8 mouse cellular contexts compared by ENCODE assay signal in the genomic region with DNA sequence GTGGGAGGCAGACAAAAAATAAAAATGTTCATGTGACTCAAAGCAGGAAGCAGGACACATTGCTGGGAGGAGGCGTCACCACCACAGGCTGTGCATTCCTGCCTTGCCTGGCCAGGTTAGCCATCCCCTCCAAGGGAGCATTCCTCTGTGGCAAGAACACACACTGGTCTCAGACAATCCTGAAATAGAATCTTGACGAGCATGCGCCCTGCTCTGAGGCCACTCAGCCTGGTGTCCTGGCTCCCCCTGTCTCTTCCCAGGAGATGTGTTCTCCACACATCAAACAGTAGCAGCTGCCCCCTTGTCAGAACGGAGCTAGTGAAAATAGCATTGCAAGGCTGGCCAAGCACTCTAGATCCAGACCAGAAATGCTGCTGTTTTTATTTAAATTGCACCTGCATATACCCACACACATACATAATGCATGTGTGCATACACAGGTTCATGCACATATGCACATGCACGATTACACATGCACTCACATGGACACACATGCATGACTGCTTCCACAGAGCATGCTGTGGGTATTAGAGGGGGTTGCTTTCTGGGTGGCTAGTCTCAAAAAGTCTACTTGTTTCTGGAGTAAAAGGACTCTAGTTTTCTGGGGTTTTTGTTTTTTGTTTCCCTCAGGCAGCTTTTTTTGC.
DNase-seq lines count a peak whose midpoint lies in the region; ATAC-seq lines count a peak whose summit lies in the region.

No protein-coding gene starts in this region.

- H3K36me3 ChIP-seq in intestine, embryonic 16.5 days (ENCODE audit: control insufficient read depth, insufficient read depth, low read length) = no peaks in the 10 kb centered on the region
- H3K36me3 ChIP-seq in megakaryocyte, embryonic 14.5 days (replicated peaks; ENCODE audit: low read length) = peaks cover 25% of the 10 kb centered on the region

- peak overlapping the region; percentile 56 for H3K9ac ChIP-seq in intestine, embryonic 16.5 days (ENCODE audit: low read depth, low read length)

- peaks cover 26% of the 10 kb centered on the region for H3K4me1 ChIP-seq in intestine, embryonic 16.5 days (ENCODE audit: control insufficient read depth, insufficient read depth, low read length)
- H3K4me1 ChIP-seq in megakaryocyte, embryonic 14.5 days = peaks cover 93% of the 10 kb centered on the region

- DNase-seq in layer of hippocampus, adult 11-12 months (ENCODE audit: low spot score) = peak; percentile 79
- no peak for DNase-seq in layer of hippocampus, adult 9-10 months (ENCODE audit: low spot score)
- DNase-seq in embryo, embryonic 11.5 days (ENCODE audit: low read depth, low spot score) = peak; percentile 62
- DNase-seq in left cerebral cortex, postnatal 25 days (ENCODE audit: low spot score in 2 of 2) = peak; percentile 78 to 90
- peak; percentile 88 for DNase-seq in skeletal muscle tissue, adult 2 months (ENCODE audit: low read depth, low spot score)

- peak; percentile 38 for ATAC-seq in granulocyte monocyte progenitor cell, adult 5-6 weeks (replicated peaks; ENCODE audit: poor library complexity, severe bottlenecking)
- peak; percentile 78 for ATAC-seq in intestine, embryonic 16.5 days

- intact Hi-C loops in left cerebral cortex, postnatal 25 days (cut with DNase I) = loop anchor here (1.0 to 10.0 kb wide), 5 partner anchors 81 to 323 kb away; no protein-coding TSS in a partner anchor

- H3K9me3 ChIP-seq in intestine, embryonic 16.5 days (ENCODE audit: control insufficient read depth, low read length) = no peaks in the 10 kb centered on the region
- H3K9me3 ChIP-seq in megakaryocyte, embryonic 14.5 days = peaks cover 4% of the 10 kb centered on the region; the same call in 1 of the 2 replicates

- peak overlapping the region; percentile 35; the same call in 1 of the 2 replicates for H3K4me2 ChIP-seq in intestine, embryonic 16.5 days (ENCODE audit: low read depth, low read length)

- H3K27ac ChIP-seq in intestine, embryonic 16.5 days (ENCODE audit: low read length) = peak overlapping the region; percentile 87

- 16% methylated on average over 5 of the region's 5 CpGs for WGBS in intestine, embryonic 16.5 days

- no peak overlapping the region for H3K4me3 ChIP-seq in intestine, embryonic 16.5 days (ENCODE audit: low read length)
- peak overlapping the region; percentile 85 for H3K4me3 ChIP-seq in megakaryocyte, embryonic 14.5 days (replicated peaks)

- no peaks in the 10 kb centered on the region for H3K27me3 ChIP-seq in intestine, embryonic 16.5 days (replicated peaks; ENCODE audit: control insufficient read depth, insufficient read depth, low read length)
- H3K27me3 ChIP-seq in megakaryocyte, embryonic 14.5 days (replicated peaks) = no peaks in the 10 kb centered on the region
